Mouse (Mus musculus) spleen, adult 2 months (tissue): ENCODE results near the gene Lrp1. TPM values are rescaled to one million over a fixed set of nuclear protein-coding genes. Genes with fewer than 3 reads are reported as not detected.

ENCODE experiments used
- DNase-seq, 2 experiments: peaks; one replicate each; pipeline versions ENCODE4 v3.0.0 to v3.0.0-alpha.2; 2012 to 2021; ENCODE audit warnings: low spot score in 2 of 2, low read depth in 1 of 2
- H3K27ac ChIP-seq: fragments of 200-500 bp; 2 replicates; pipeline ENCODE4 v1.5.1; 2012; ENCODE audit warnings: low read length, inconsistent platforms; ENCODE audit not compliant: insufficient read depth
- H3K27me3 ChIP-seq: fragments of 200-500 bp; 2 replicates; pipeline ENCODE4 v1.6.1; 2012; ENCODE audit warnings: mild to moderate bottlenecking, moderate library complexity, low read length, inconsistent platforms; ENCODE audit not compliant: control insufficient read depth, insufficient read depth
- H3K36me3 ChIP-seq: fragments of 200-500 bp; 2 replicates; pipeline ENCODE4 v1.6.1; 2012; ENCODE audit warnings: mild to moderate bottlenecking, low read length, inconsistent platforms; ENCODE audit not compliant: control insufficient read depth, insufficient read depth
- H3K4me1 ChIP-seq: fragments of 200-500 bp; 2 replicates; pipeline ENCODE4 v1.6.1; 2011; ENCODE audit warnings: inconsistent platforms; ENCODE audit not compliant: control insufficient read depth, insufficient read depth, insufficient read length
- H3K4me3 ChIP-seq: fragments of 200-500 bp; 2 replicates; pipeline ENCODE4 v1.5.1; 2011; ENCODE audit warnings: mild to moderate bottlenecking, inconsistent platforms; ENCODE audit not compliant: insufficient read depth, insufficient read length; ENCODE audit errors: extremely low read depth
- CTCF ChIP-seq: fragments of 200-500 bp; IDR thresholded peaks from 2 replicates; pipeline ENCODE4 v1.5.1; 2011; ENCODE audit warnings: mild to moderate bottlenecking, inconsistent platforms; ENCODE audit not compliant: insufficient read depth, insufficient read length, insufficient replicate concordance; ENCODE audit errors: extremely low read depth
- POLR2A ChIP-seq: fragments of 200-500 bp; IDR thresholded peaks from 2 replicates; pipeline ENCODE4 v1.6.1; 2011; ENCODE audit warnings: low read depth, low read length, inconsistent platforms
- WGBS: fragments of 180-500 bp; shearing (Covaris S2); methylation state at CpG from one replicate; pipeline ENCODE4 v1.1.7; 2018; 5-methylcytosine and 5-hydroxymethylcytosine counted together
- polyA plus RNA-seq: library from polyadenylated mRNA; depleted of rRNA; stranded (reverse); fragments of >200 nt; gene quantifications from 2 replicates; pipeline ENCODE4 v1.2.3, GENCODE M21; 2012; rRNA removed

The Lrp1 gene
- polyA plus RNA-seq = 98.7 and 99.4 TPM in 2 replicates

GRCm38 (mm10) chr10:127620406-127621190 lies at the start of gene Lrp1:
Gene Lrp1, minus strand, starts transcription at chr10:127621148.
- H3K36me3 ChIP-seq = no peaks in the 10 kb centered on the region
- no peak for TF ChIP-seq POLR2A
- TF ChIP-seq CTCF = no peak
- DNase-seq = no peak
- peaks cover 7% of the 10 kb centered on the region for H3K27me3 ChIP-seq
- H3K27ac ChIP-seq = peak within 1 kb of the TSS; percentile 81
- peaks cover 6% of the 10 kb centered on the region; the same call in 1 of the 2 replicates for H3K4me1 ChIP-seq
- peak within 1 kb of the TSS; percentile 67 for H3K4me3 ChIP-seq
- 18% methylated on average over 26 of the region's 32 CpGs for WGBS

GRCm38 (mm10) chr10:127670185-127670584 lies 49.2 kb upstream of the Lrp1 start:
- no peaks in the 10 kb centered on the region for H3K27me3 ChIP-seq
- no peak overlapping the region for H3K27ac ChIP-seq
- no peak for DNase-seq
- H3K4me1 ChIP-seq = peaks cover 15% of the 10 kb centered on the region; the same call in 1 of the 2 replicates
- H3K36me3 ChIP-seq = no peaks in the 10 kb centered on the region
- no peak overlapping the region for H3K4me3 ChIP-seq
- WGBS = 60% methylated on average over 2 of the region's 2 CpGs
- TF ChIP-seq POLR2A = no peak
- no peak for TF ChIP-seq CTCF

DNA sequence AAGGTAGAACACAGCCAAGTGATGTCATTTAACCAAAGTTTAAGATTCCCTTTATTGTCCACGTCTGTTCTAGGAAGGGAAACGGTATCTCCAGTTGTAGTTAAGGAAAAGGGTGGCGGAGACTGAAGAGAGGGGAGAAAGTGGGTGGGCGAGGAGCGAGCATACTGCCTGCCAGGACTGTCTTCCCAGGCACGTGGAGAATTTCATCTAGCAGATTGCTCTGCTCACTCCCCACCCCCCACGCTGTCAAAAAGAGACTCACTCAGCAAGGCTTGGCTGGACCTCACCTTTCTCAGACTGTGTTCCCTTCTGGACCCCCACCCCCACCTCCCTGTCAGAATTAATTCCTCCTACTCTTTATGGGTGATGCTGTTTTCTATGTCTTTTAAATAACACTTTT lies 48.2 kb upstream of the Lrp1 start:
- H3K27ac ChIP-seq = peak overlapping the region; percentile 95
- H3K36me3 ChIP-seq = peaks cover 8% of the 10 kb centered on the region
- DNase-seq = no peak
- H3K4me1 ChIP-seq = peaks cover 19% of the 10 kb centered on the region; the same call in 1 of the 2 replicates
- no peak for TF ChIP-seq POLR2A
- no peak for TF ChIP-seq CTCF
- H3K4me3 ChIP-seq = no peak overlapping the region
- WGBS = 32% methylated on average over 7 of the region's 7 CpGs
- no peaks in the 10 kb centered on the region for H3K27me3 ChIP-seq

GRCm38 (mm10) chr10:127668093-127669050 lies 47.4 kb upstream of the Lrp1 start, which contains the start of gene Nab2:
Gene Nab2, minus strand, starts transcription at chr10:127668568.
- H3K27ac ChIP-seq = peak within 1 kb of the TSS; percentile 95
- H3K27me3 ChIP-seq = no peaks in the 10 kb centered on the region
- no peak for TF ChIP-seq POLR2A
- TF ChIP-seq CTCF = no peak
- H3K4me3 ChIP-seq = peak within 1 kb of the TSS; percentile 62
- peaks cover 12% of the 10 kb centered on the region for H3K36me3 ChIP-seq
- 2% methylated on average over 40 of the region's 40 CpGs for WGBS
- peaks cover 19% of the 10 kb centered on the region; the same call in 1 of the 2 replicates for H3K4me1 ChIP-seq
- DNase-seq = peak; percentile 82 to 84

DNA sequence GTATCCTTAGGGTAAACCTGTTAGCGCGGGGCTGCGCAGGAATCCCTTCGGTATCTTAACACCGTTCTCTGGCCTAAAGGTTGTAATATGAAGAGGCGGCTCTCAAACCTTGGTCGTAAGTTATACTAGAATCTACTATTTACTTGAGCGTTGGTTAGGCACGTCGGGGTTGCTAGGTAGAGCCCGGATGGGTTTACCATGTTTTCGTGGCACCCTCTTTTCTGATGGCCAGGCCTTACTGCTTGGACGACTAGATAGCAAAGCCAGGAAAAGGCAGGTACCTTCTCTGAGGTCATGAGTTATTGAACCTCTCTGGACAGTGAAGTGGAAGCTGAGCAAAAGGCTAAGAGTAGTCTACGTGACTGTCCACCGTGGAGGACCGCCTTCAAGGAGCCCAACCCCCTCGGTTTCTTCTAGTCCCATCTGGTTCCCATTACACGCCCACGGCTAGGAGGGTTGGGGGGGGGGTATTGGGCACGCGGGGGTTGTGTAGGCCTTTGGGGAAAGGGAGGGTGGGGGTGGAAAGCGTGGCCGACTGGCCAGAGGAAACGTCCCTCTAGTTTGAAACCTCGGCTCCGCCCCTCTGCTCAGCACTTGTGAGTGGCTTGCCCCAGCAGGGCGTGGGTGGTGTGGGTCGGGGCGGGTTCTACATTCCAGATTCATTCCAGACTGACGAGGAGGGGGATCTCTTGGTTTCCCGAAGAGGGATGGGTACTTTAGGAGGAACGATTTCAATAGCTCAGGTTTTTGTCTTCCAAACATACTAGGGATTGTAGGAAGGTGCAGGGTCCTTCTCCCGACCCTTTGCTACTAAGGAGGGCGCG lies 46.5 kb upstream of the Lrp1 start:
- Histone ChIP-seq H3K27ac (peak overlapping the region; percentile 95), H3K36me3 (peaks cover 12% of the 10 kb centered on the region), H3K27me3 (no peaks in the 10 kb centered on the region), H3K4me3 (peak overlapping the region; percentile 62), H3K4me1 (peaks cover 24% of the 10 kb centered on the region)
- DNase-seq = peak; percentile 62 to 76
- TF ChIP-seq POLR2A = no peak; the same call in 1 of the 2 replicates
- TF ChIP-seq CTCF = no peak
- 2% methylated on average over 35 of the region's 35 CpGs for WGBS

- WGBS = under 1% methylated on average over 67 of the region's 73 CpGs
- H3K27ac ChIP-seq = peak within 1 kb of the TSS; percentile 95
- H3K27me3 ChIP-seq = no peaks in the 10 kb centered on the region
- DNase-seq = peak; percentile 56 to 81
- H3K4me3 ChIP-seq = peak within 1 kb of the TSS; percentile 62
- peaks cover 31% of the 10 kb centered on the region for H3K4me1 ChIP-seq
- H3K36me3 ChIP-seq = peaks cover 12% of the 10 kb centered on the region
- TF ChIP-seq POLR2A = peak; percentile 47
- no peak for TF ChIP-seq CTCF
Measured at GRCm38 (mm10) chr10:127666501-127667268, 45.7 kb upstream of the Lrp1 start, which contains the start of gene Nemp1. Gene Nemp1, plus strand, starts transcription at chr10:127666901.
